ENCODE assay signal across 8 mouse cellular contexts in the genomic region with DNA sequence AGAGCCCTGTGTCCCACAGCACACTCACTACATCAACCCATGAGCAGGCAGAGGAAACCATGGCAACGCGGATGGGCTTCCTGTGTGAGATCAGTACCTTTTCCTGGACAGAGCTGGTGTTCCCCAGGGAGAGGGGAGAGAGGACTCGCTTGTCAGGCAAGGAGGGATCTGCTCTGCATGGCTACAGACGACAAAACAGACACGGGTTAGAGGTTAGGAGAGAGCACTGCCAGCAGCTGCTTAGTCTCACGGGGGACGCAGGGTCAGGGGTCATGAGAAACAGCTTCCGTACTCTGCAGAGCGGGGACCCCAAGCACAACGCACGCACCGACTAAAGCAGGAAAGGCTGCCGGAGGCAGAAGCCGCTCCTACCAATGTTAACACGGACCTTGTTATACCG.
DNase-seq lines count a peak whose midpoint lies in the region; ATAC-seq and TF ChIP-seq lines count a peak whose summit lies in the region.

No protein-coding gene starts in this region.

- H3K27me3 ChIP-seq in heart, embryonic 15.5 days, result no peaks in the 10 kb centered on the region
- H3K27me3 ChIP-seq in kidney, postnatal 0 days (ENCODE audit: insufficient read depth, low read length), result no peaks in the 10 kb centered on the region
- H3K27me3 ChIP-seq in midbrain, embryonic 15.5 days (replicated peaks), result no peaks in the 10 kb centered on the region

- no peak overlapping the region for H3K4me3 ChIP-seq in heart, embryonic 15.5 days
- no peak overlapping the region for H3K4me3 ChIP-seq in kidney, postnatal 0 days (replicated peaks; ENCODE audit: low read depth, low read length)
- no peak overlapping the region for H3K4me3 ChIP-seq in midbrain, embryonic 15.5 days

- H3K4me1 ChIP-seq in heart, embryonic 15.5 days (replicated peaks), result peaks cover 24% of the 10 kb centered on the region
- 0 out of 2 replicates have a peak, but pooled peaks cover 7% of the 10 kb centered on the region for H3K4me1 ChIP-seq in kidney, postnatal 0 days (replicated peaks; ENCODE audit: insufficient read depth, low read length)
- no peaks in the 10 kb centered on the region for H3K4me1 ChIP-seq in midbrain, embryonic 15.5 days

- no peak overlapping the region for H3K9ac ChIP-seq in heart, embryonic 15.5 days
- H3K9ac ChIP-seq in kidney, postnatal 0 days (ENCODE audit: low read depth, low read length), result no peak overlapping the region
- no peak overlapping the region for H3K9ac ChIP-seq in midbrain, embryonic 15.5 days

- peak overlapping the region; percentile 55; the same call in 1 of the 2 replicates for H3K27ac ChIP-seq in heart, embryonic 15.5 days
- peak overlapping the region; percentile 36; the same call in 1 of the 2 replicates for H3K27ac ChIP-seq in kidney, postnatal 0 days
- 0 out of 2 replicates have a peak overlapping the region, but pooled peaks have one; percentile 2 for H3K27ac ChIP-seq in midbrain, embryonic 15.5 days

- TF ChIP-seq CTCF in kidney, postnatal 0 days (IDR thresholded peaks at IDR 0.05; ENCODE audit: low read depth), result no peak

- no peaks in the 10 kb centered on the region for H3K9me3 ChIP-seq in heart, embryonic 15.5 days (replicated peaks)
- no peaks in the 10 kb centered on the region for H3K9me3 ChIP-seq in kidney, postnatal 0 days (replicated peaks; ENCODE audit: low read length)
- no peaks in the 10 kb centered on the region for H3K9me3 ChIP-seq in midbrain, embryonic 15.5 days

- H3K4me2 ChIP-seq in heart, embryonic 15.5 days, result no peak overlapping the region
- H3K4me2 ChIP-seq in kidney, postnatal 0 days (ENCODE audit: low read length), result 0 out of 2 replicates have a peak overlapping the region, but pooled peaks have one; percentile 10
- no peak overlapping the region for H3K4me2 ChIP-seq in midbrain, embryonic 15.5 days

- DNase-seq in MN1 (ENCODE audit: low spot score), result peak; percentile 56
- DNase-seq in embryo, embryonic 11 days, result peak; percentile 62
- DNase-seq in kidney, postnatal 0 days (ENCODE audit: low spot score), result peak; percentile 84
- DNase-seq in urinary bladder, postnatal 4 days (ENCODE audit: low spot score in 2 of 2), result no peak
- DNase-seq in thymus, postnatal 36 days, result no peak
- DNase-seq in left cerebral cortex, adult 18-20 months (ENCODE audit: low spot score in 2 of 2), result no peak

- WGBS in heart, embryonic 15.5 days, result 56% methylated on average over 16 of the region's 16 CpGs
- WGBS in kidney, postnatal 0 days, result 15% methylated on average over 16 of the region's 16 CpGs
- WGBS in midbrain, embryonic 15.5 days, result 65% methylated on average over 16 of the region's 16 CpGs

- peak; percentile 61; the same call in 1 of the 2 replicates for ATAC-seq in heart, embryonic 15.5 days (replicated peaks; ENCODE audit: insufficient number of reproducible peaks, insufficient read depth, low FRiP score, low read depth)
- peak; percentile 77 for ATAC-seq in kidney, postnatal 0 days (replicated peaks; ENCODE audit: low FRiP score, low read depth)
- ATAC-seq in midbrain, embryonic 15.5 days (replicated peaks), result peak; percentile 59

- peaks cover 21% of the 10 kb centered on the region for H3K36me3 ChIP-seq in heart, embryonic 15.5 days
- peaks cover 34% of the 10 kb centered on the region for H3K36me3 ChIP-seq in kidney, postnatal 0 days (ENCODE audit: insufficient read depth, low read length)
- H3K36me3 ChIP-seq in midbrain, embryonic 15.5 days (replicated peaks), result peaks cover 22% of the 10 kb centered on the region

Comparison
In these comparisons a context has a peak if more than half of its experiments do, and no peak if none do; other contexts are left out.
1. DNase-seq: peak in MN1 (single experiment), embryo, embryonic 11 days (single experiment) and kidney, postnatal 0 days (single experiment); none in urinary bladder, postnatal 4 days (0 of 2), thymus, postnatal 36 days (0 of 2) and left cerebral cortex, adult 18-20 months (0 of 2).
2. H3K27ac ChIP-seq: peak in every context shown above with its lines; median percentile 55 in heart, embryonic 15.5 days; 36 in kidney, postnatal 0 days; 2 in midbrain, embryonic 15.5 days.
3. Peak in every context shown above with its lines, with median percentiles within 50 percentile points of each other: ATAC-seq.